Mouse (Mus musculus) ovary, postnatal 14 days (tissue): ENCODE measurements around the gene Ankmy2.
A peak's percentile ranks its signal among the peaks of the same experiment; 100 is the strongest.

Experiments used
- DNase-seq: peaks from one replicate; pipeline ENCODE4 v3.0.0; 2022; ENCODE audit warnings: low spot score

Ankmy2 gene

GRCm38 (mm10) chr12:36156637-36157303, at the start of gene Ankmy2:
Ankmy2 (plus strand) TSS chr12:36157114.
- DNase-seq, result peak; percentile 78

- no peak for DNase-seq
Measured at GRCm38 (mm10) chr12:36108442-36108841, 48.5 kb upstream of the Ankmy2 start.

- DNase-seq, result no peak
Measured at GRCm38 (mm10) chr12:36110457-36110856, 46.5 kb upstream of the Ankmy2 start.

- no peak for DNase-seq
Measured at GRCm38 (mm10) chr12:36111110-36111509, 45.8 kb upstream of the Ankmy2 start.

- no peak for DNase-seq
Measured at GRCm38 (mm10) chr12:36112081-36112480, 44.8 kb upstream of the Ankmy2 start.

GRCm38 (mm10) chr12:36117161-36117560, 39.8 kb upstream of the Ankmy2 start:
- no peak for DNase-seq

GRCm38 (mm10) chr12:36119244-36119643, 37.7 kb upstream of the Ankmy2 start:
- DNase-seq, result no peak

GRCm38 (mm10) chr12:36126049-36126448, 30.9 kb upstream of the Ankmy2 start:
- DNase-seq, result no peak

GRCm38 (mm10) chr12:36129826-36130225, 27.1 kb upstream of the Ankmy2 start:
- DNase-seq, result no peak

- DNase-seq, result no peak
Measured at GRCm38 (mm10) chr12:36132254-36132653, 24.7 kb upstream of the Ankmy2 start.

GRCm38 (mm10) chr12:36132668-36133067, 24.2 kb upstream of the Ankmy2 start:
- no peak for DNase-seq

GRCm38 (mm10) chr12:36133547-36133946, 23.4 kb upstream of the Ankmy2 start:
- no peak for DNase-seq

GRCm38 (mm10) chr12:36134111-36134510, 22.8 kb upstream of the Ankmy2 start:
- no peak for DNase-seq

GRCm38 (mm10) chr12:36135409-36135808, 21.5 kb upstream of the Ankmy2 start:
- no peak for DNase-seq

- no peak for DNase-seq
Measured at GRCm38 (mm10) chr12:36136285-36136684, 20.6 kb upstream of the Ankmy2 start.

- DNase-seq, result no peak
Measured at GRCm38 (mm10) chr12:36137192-36137591, 19.7 kb upstream of the Ankmy2 start.

GRCm38 (mm10) chr12:36140401-36140800, 16.5 kb upstream of the Ankmy2 start:
- DNase-seq, result no peak

GRCm38 (mm10) chr12:36146230-36147011, 10.5 kb upstream of the Ankmy2 start:
- DNase-seq, result no peak

- DNase-seq, result no peak
Measured at GRCm38 (mm10) chr12:36150265-36150664, 6.6 kb upstream of the Ankmy2 start.

GRCm38 (mm10) chr12:36150737-36151136, 6.2 kb upstream of the Ankmy2 start:
- DNase-seq, result no peak

- DNase-seq, result no peak
Measured at GRCm38 (mm10) chr12:36155141-36155641, 1.7 kb upstream of the Ankmy2 start.

- no peak for DNase-seq
Measured at GRCm38 (mm10) chr12:36156101-36156636, 745 bp upstream of the Ankmy2 start.

GRCm38 (mm10) chr12:36157304-36157637, 357 bp downstream of the Ankmy2 start:
- no peak for DNase-seq
